Mouse (Mus musculus): Measurements from ENCODE around the gene Henmt1. TPM values are rescaled to one million over a fixed set of nuclear protein-coding genes. Genes with fewer than 3 reads are reported as not detected.

Gene Henmt1
- polyA plus RNA-seq, 1 experiment, result not detected

DNA sequence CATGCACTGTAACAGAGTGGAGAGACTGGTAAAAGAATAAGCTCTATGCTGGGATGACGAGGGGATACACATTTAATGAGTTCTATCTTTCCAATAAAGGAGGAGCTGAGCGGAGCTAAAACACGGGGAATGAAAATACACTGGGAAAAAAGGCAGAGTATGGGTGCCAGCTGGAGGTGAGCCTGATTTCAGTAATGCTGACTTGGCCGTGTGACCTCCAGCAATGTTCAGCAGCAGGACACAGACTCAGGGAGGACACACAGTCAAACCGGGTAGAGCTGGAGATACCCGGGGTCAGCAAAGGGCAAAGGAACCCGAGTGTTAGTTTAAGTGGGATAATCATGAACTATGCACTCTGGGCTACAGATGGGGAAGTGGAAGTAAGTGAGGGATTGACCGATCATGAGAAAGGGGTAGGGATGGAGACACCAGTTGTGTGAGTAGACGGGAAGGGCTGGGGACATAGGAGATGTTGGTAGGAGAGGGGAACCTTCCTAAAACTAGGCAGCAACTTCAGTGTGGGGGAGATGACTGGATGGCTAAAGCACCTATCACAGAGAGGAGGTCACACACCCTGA lies 50.4 kb downstream of the Henmt1 start:
- Histone ChIP-seq H3K4me3 (ENCODE audit: insufficient read depth, low read length) (no peak overlapping the region), H3K27ac (ENCODE audit: insufficient read depth, low read depth, low read length) (no peak overlapping the region), H3K4me1 (ENCODE audit: control insufficient read depth, insufficient read depth, low read length) (peaks cover 10% of the 10 kb centered on the region)
- TF ChIP-seq CTCF (IDR thresholded peaks at IDR 0.05; ENCODE audit: low read depth, low read length), result no peak
- TF ChIP-seq POLR2A (IDR thresholded peaks at IDR 0.05; ENCODE audit: borderline replicate concordance, low read depth, low read length), result no peak

DNA sequence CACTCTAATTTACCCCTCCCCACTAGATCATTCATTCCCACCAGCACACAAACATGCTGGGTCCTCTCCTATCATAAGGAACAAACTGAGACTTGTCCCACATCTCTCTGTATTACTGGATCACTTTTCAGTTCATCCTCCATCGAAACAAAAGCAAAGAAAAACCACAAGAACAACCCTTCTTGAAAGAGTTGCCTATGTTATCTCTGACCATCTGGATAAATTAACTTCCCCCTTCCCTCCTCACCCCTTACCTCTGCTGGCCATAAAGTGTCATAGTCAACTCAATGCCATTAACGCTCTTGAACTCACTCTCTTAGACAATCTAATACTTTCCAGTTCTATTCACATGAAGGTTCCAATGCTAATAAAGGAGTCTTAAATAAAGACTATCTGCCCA lies 54.8 kb downstream of the Henmt1 start:
- peaks cover 15% of the 10 kb centered on the region for H3K4me1 ChIP-seq (ENCODE audit: control insufficient read depth, insufficient read depth, low read length)
- TF ChIP-seq POLR2A (IDR thresholded peaks at IDR 0.05; ENCODE audit: borderline replicate concordance, low read depth, low read length) (no peak), CTCF (IDR thresholded peaks at IDR 0.05; ENCODE audit: low read depth, low read length) (no peak)

DNA sequence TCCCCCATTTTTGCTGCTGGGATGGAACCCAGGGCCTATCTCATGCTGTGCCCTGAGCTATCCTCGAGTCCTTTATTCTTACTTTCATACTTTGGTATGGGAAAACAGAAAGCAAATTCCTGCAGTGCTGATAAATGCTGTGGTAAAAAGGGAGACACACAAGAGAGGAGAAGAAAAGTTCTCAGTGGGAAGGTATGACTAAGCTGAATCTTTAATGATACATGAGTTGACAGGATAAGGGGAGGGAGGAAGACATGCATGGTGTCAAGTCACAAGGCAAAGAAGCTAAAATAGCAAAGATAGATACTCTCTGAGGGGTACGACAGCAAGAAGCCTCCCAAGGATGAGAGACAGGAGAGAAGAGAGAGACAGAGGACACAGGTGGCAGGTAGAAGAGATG lies 55.7 kb downstream of the Henmt1 start:
- TF ChIP-seq POLR2A (IDR thresholded peaks at IDR 0.05; ENCODE audit: borderline replicate concordance, low read depth, low read length) (no peak), CTCF (IDR thresholded peaks at IDR 0.05; ENCODE audit: low read depth, low read length) (no peak)
- peaks cover 8% of the 10 kb centered on the region for H3K4me1 ChIP-seq (ENCODE audit: control insufficient read depth, insufficient read depth, low read length)
- H3K27ac ChIP-seq (ENCODE audit: insufficient read depth, low read depth, low read length), result no peak overlapping the region
- no peak overlapping the region for H3K4me3 ChIP-seq (ENCODE audit: insufficient read depth, low read length)

More for the DNA sequence above, 54.8 kb downstream of the Henmt1 start:
- Histone ChIP-seq H3K27ac (ENCODE audit: insufficient read depth, low read depth, low read length) (no peak overlapping the region), H3K4me3 (ENCODE audit: insufficient read depth, low read length) (no peak overlapping the region)

DNA sequence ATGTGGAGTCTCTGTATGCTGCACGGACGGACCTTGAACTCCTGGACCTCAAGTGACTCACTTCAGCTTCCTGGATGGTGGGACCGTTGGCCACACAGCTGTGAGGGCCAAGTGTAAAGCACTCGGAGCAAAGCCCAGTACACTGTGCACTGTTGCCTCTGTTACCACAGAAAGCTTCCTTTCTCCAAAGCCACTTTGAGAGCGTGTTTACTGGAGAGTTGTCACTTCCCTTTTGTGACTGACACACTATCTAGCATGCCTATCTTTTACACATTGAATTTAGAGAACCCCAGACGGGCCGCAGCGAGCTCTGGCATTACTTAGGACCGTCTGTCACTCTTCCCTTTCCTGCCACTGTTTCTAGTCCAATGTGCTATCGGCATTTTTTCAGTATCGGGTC lies 57.6 kb downstream of the Henmt1 start:
- TF ChIP-seq CTCF (IDR thresholded peaks at IDR 0.05; ENCODE audit: low read depth, low read length) (no peak), POLR2A (IDR thresholded peaks at IDR 0.05; ENCODE audit: borderline replicate concordance, low read depth, low read length) (no peak)
- peak overlapping the region; percentile 63 for H3K27ac ChIP-seq (ENCODE audit: insufficient read depth, low read depth, low read length)
- peak overlapping the region; percentile 45 for H3K4me3 ChIP-seq (ENCODE audit: insufficient read depth, low read length)

DNA sequence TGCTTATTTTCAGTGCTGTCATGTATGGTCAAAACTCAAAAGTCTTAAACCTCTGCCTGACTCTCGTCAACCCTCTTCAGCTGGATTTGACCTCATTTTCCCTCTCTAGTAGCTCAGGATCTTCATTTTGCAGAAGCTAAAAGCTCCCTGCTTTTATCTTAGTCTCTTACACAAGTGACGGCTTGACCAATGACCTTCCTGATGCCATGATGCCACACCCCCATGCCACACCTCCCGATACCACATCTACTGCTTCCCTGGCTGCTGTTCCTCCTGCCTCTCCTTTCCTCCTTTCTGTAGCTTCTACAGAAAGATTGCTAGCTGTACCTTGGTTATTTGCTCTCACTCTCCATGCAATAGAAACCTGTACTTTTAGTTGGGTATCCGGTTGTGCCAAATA lies 58.1 kb downstream of the Henmt1 start:
- H3K4me1 ChIP-seq (ENCODE audit: control insufficient read depth, insufficient read depth, low read length), result peaks cover 5% of the 10 kb centered on the region
- no peak for TF ChIP-seq CTCF (IDR thresholded peaks at IDR 0.05; ENCODE audit: low read depth, low read length)
- TF ChIP-seq POLR2A (IDR thresholded peaks at IDR 0.05; ENCODE audit: borderline replicate concordance, low read depth, low read length), result no peak
- H3K4me3 ChIP-seq (ENCODE audit: insufficient read depth, low read length), result peak overlapping the region; percentile 45
- H3K27ac ChIP-seq (ENCODE audit: insufficient read depth, low read depth, low read length), result peak overlapping the region; percentile 63

More for the DNA sequence above, 57.6 kb downstream of the Henmt1 start:
- H3K4me1 ChIP-seq (ENCODE audit: control insufficient read depth, insufficient read depth, low read length), result peaks cover 5% of the 10 kb centered on the region

DNA sequence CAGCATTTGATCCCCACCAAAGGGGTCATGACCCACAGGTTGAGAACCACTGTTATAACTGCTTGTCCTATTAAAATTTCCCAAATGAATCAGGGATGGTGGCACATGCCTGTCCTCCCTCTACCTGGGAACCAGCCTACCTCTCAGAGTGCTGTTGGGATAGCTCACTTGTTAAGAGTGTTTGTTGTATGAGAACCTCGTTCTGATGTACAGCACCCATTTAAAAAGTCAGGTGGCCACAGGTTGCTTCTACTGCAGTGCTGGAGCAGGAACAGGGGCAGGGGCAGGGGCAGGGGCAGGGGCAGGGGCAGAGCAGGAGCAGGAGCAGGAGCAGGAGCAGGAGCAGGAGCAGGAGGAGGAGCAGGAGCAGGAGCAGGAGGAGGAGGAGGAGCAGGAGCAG lies 59.5 kb downstream of the Henmt1 start:
- no peak for TF ChIP-seq CTCF (IDR thresholded peaks at IDR 0.05; ENCODE audit: low read depth, low read length)
- no peak for TF ChIP-seq POLR2A (IDR thresholded peaks at IDR 0.05; ENCODE audit: borderline replicate concordance, low read depth, low read length)
- no peak overlapping the region for H3K4me3 ChIP-seq (ENCODE audit: insufficient read depth, low read length)
- H3K27ac ChIP-seq (ENCODE audit: insufficient read depth, low read depth, low read length), result no peak overlapping the region
- H3K4me1 ChIP-seq (ENCODE audit: control insufficient read depth, insufficient read depth, low read length), result peaks cover 8% of the 10 kb centered on the region

DNA sequence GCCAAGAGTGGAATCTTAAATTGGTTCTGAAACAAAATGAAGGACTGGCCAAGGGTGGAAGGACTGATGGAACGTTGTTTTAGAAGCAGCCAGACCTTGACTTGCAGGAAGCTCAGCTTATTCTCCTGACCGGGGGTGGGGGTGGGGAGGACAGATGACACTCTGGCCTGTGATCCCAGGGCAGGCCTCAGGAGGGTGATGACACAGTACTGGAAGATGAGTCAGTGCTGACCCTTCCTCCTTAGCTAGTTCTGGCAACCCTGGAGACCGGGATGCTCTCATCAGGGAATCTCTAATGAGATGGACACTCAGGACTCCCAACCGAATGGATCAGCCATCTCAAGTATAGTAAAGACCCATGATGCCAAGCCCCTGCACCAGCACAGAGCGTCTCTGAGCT lies 66.1 kb downstream of the Henmt1 start:
- no peak for TF ChIP-seq POLR2A (IDR thresholded peaks at IDR 0.05; ENCODE audit: borderline replicate concordance, low read depth, low read length)
- no peak for TF ChIP-seq CTCF (IDR thresholded peaks at IDR 0.05; ENCODE audit: low read depth, low read length)
- no peak overlapping the region for H3K4me3 ChIP-seq (ENCODE audit: insufficient read depth, low read length)
- no peak overlapping the region for H3K27ac ChIP-seq (ENCODE audit: insufficient read depth, low read depth, low read length)
- peaks cover 37% of the 10 kb centered on the region for H3K4me1 ChIP-seq (ENCODE audit: control insufficient read depth, insufficient read depth, low read length)

DNA sequence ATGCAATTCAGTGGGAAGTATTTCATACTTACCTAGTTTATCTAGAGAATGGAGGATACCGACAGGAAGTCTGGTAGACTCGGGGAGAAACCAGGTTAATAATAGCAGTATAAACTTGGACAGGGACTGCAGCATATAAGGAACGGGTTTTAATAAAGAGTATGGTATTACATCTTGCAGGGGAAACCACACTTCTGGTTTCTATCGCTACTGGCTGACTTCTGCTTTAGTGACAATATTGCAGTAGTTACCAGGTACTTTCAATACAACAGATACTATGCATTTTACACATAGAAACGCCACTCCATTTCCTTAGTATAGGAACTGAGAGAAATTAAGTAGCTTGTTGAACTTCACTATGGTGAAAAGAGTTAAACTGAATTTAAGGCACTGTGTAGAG lies 68.5 kb downstream of the Henmt1 start:
- H3K4me3 ChIP-seq (ENCODE audit: insufficient read depth, low read length), result no peak overlapping the region
- peaks cover 53% of the 10 kb centered on the region for H3K4me1 ChIP-seq (ENCODE audit: control insufficient read depth, insufficient read depth, low read length)
- no peak overlapping the region for H3K27ac ChIP-seq (ENCODE audit: insufficient read depth, low read depth, low read length)
- TF ChIP-seq CTCF (IDR thresholded peaks at IDR 0.05; ENCODE audit: low read depth, low read length), result no peak
- no peak for TF ChIP-seq POLR2A (IDR thresholded peaks at IDR 0.05; ENCODE audit: borderline replicate concordance, low read depth, low read length)

Other genes with a start within 250 kb of the Henmt1 start
- gene Gpsm2, start 217.6 kb upstream of the Henmt1 start, polyA plus RNA-seq (2012; ENCODE audit: insufficient read depth, insufficient read length, missing spikeins), result 12.8 and 14.4 TPM in 2 replicates
- not detected in 2 replicates for gene Aknad1, start 200.2 kb upstream of the Henmt1 start, polyA plus RNA-seq (2012; ENCODE audit: insufficient read depth, insufficient read length, missing spikeins)
- gene Stxbp3, start 99.3 kb upstream of the Henmt1 start, polyA plus RNA-seq (2012; ENCODE audit: insufficient read depth, insufficient read length, missing spikeins), result 128 and 141 TPM in 2 replicates
- 0.51 and 1.0 TPM in 2 replicates for gene Fndc7, start 49.9 kb upstream of the Henmt1 start, polyA plus RNA-seq (2012; ENCODE audit: insufficient read depth, insufficient read length, missing spikeins)
- 198 and 227 TPM in 2 replicates for gene Prpf38b, start 28.1 kb upstream of the Henmt1 start, polyA plus RNA-seq (2012; ENCODE audit: insufficient read depth, insufficient read length, missing spikeins)
- gene Gm9857, start 572 bp downstream of the Henmt1 start, polyA plus RNA-seq (2012; ENCODE audit: insufficient read depth, insufficient read length, missing spikeins), result not detected in 2 replicates
- 37.9 and 41.2 TPM in 2 replicates for gene Fam102b, start 87.7 kb downstream of the Henmt1 start, polyA plus RNA-seq (2012; ENCODE audit: insufficient read depth, insufficient read length, missing spikeins)
- not detected in 2 replicates for gene Slc25a54, start 140.6 kb downstream of the Henmt1 start, polyA plus RNA-seq (2012; ENCODE audit: insufficient read depth, insufficient read length, missing spikeins)
- 46.2 and 48.2 TPM in 2 replicates for gene Slc25a24, start 183.3 kb downstream of the Henmt1 start, polyA plus RNA-seq (2012; ENCODE audit: insufficient read depth, insufficient read length, missing spikeins)